8 mouse cellular contexts compared by ENCODE assay signal in the genomic region with DNA sequence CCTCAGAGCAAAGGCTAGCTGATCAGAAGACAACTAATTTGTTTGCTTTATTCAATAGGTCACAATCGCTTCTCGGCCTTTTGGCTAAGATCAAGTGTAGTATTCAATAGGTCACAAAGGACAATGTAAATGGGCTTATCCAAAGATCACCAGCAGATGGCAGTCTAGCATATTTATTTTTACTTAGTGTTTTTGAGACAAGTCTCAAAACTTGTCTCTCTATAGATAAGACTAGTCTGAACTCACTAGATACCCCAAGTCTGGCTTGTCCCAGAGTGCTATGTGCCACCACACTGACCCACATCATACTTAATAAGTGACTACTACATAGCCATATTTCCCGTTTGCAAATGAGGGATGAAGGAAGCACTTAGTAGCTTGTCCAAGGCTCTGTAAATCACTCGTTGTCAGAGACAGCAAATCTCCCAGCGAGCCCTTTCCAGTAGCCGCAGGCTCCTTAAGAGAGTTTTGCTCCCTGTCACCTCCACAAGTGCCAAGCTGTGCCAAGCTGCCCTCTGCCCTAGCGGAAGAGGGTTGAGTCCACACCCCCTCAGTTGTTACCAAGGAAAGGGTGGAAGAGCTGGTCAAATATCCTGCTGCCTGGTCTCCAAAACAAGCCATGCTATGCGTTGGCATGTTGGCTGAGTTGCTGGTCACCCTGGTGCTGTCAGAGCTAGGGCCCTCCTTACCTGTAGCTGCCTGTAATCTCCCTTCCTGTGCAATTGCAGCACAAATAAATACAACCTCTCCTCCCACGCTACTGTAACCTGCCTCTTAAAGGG. TPM values are rescaled to one million over a fixed set of nuclear protein-coding genes. Genes with fewer than 3 reads are reported as not detected.
DNase-seq lines count a peak whose midpoint lies in the region; ATAC-seq and TF ChIP-seq lines count a peak whose summit lies in the region.

No protein-coding gene starts in this region.

- no peaks in the 10 kb centered on the region; the same call in 1 of the 2 replicates for H3K79me2 ChIP-seq in MEL (ENCODE audit: control insufficient read depth, insufficient read depth, low read length, poor library complexity)
- no peaks in the 10 kb centered on the region for H3K79me2 ChIP-seq in myocyte (ENCODE audit: control insufficient read depth, insufficient read depth)

- H3K4me2 ChIP-seq in limb, embryonic 14.5 days (replicated peaks; ENCODE audit: low read depth, low read length, severe bottlenecking): no peak overlapping the region
- peak overlapping the region; percentile 83 for H3K4me2 ChIP-seq in myocyte (ENCODE audit: low read depth)

- no peak for ATAC-seq in limb, embryonic 14.5 days (ENCODE audit: low FRiP score, low read depth)

- no peaks in the 10 kb centered on the region for H3K9me3 ChIP-seq in MEL (replicated peaks; ENCODE audit: insufficient read depth, low read length)
- no peaks in the 10 kb centered on the region for H3K9me3 ChIP-seq in limb, embryonic 14.5 days (ENCODE audit: control insufficient read depth, low read length)

- DNase-seq in layer of hippocampus, adult 2 months (ENCODE audit: low spot score in 2 of 2): peak; percentile 16 to 52
- DNase-seq in layer of hippocampus, adult 8-10 months (ENCODE audit: low spot score in 2 of 2): no peak
- DNase-seq in MEL (ENCODE audit: low read depth, low spot score): peak; percentile 93
- peak; percentile 94 for DNase-seq in embryo, embryonic 10.5 days (ENCODE audit: low spot score)
- DNase-seq in heart, postnatal 4 days: peak; percentile 57
- DNase-seq in limb, embryonic 14.5 days (ENCODE audit: low spot score): peak; percentile 90
- DNase-seq in left cerebral cortex, adult 11 months (ENCODE audit: low spot score): no peak

- no peak overlapping the region for H3ac ChIP-seq in myocyte (ENCODE audit: control insufficient read depth, insufficient read length)

- no peak overlapping the region for H3K4me3 ChIP-seq in layer of hippocampus, adult 2 months
- H3K4me3 ChIP-seq in MEL (ENCODE audit: control insufficient read depth in 1 of 2, insufficient read depth in 1 of 2, low read depth in 2 of 2, low read length in 2 of 2): peak overlapping the region; percentile 77 to 86
- no peak overlapping the region for H3K4me3 ChIP-seq in limb, embryonic 14.5 days (replicated peaks; ENCODE audit: low read length)
- no peak overlapping the region for H3K4me3 ChIP-seq in myocyte

- peak overlapping the region; percentile 56; the same call in 1 of the 2 replicates for H3K27ac ChIP-seq in layer of hippocampus, adult 2 months
- peak overlapping the region; percentile 13 for H3K27ac ChIP-seq in MEL (ENCODE audit: control insufficient read depth, low read depth, low read length)
- H3K27ac ChIP-seq in limb, embryonic 14.5 days (replicated peaks; ENCODE audit: low read depth, low read length): no peak overlapping the region

- H3K27me3 ChIP-seq in MEL (ENCODE audit: control insufficient read depth in 1 of 2, insufficient read depth in 2 of 2, low read length in 2 of 2) (no peaks in the 10 kb centered on the region), myocyte (ENCODE audit: control insufficient read depth, insufficient read depth, insufficient read length) (no peaks in the 10 kb centered on the region)
- H3K27me3 ChIP-seq in limb, embryonic 14.5 days (ENCODE audit: control insufficient read depth, insufficient read depth, low read length): no peaks in the 10 kb centered on the region

- peaks cover 0 to 20% of the 10 kb centered on the region in 2 experiments; a peak in 2 of 4 replicates for H3K4me1 ChIP-seq in MEL (ENCODE audit: control insufficient read depth in 1 of 2, insufficient read depth in 2 of 2, low read length in 2 of 2)
- peaks cover 5% of the 10 kb centered on the region; the same call in 1 of the 2 replicates for H3K4me1 ChIP-seq in limb, embryonic 14.5 days (ENCODE audit: control insufficient read depth, insufficient read depth, low read length)

- peak; percentile 1 to 43; a peak in 1 of 4 replicates for TF ChIP-seq EP300 in MEL (IDR thresholded peaks at IDR 0.05; ENCODE audit: low read depth in 1 of 2, low read length in 2 of 2)

- peak; percentile 89 for TF ChIP-seq RAD21 in MEL (IDR thresholded peaks at IDR 0.05; ENCODE audit: low read depth, low read length)

- peak overlapping the region; percentile 65 for H3K9ac ChIP-seq in MEL (ENCODE audit: control insufficient read depth, low read depth, low read length, poor library complexity, severe bottlenecking)
- H3K9ac ChIP-seq in limb, embryonic 14.5 days (ENCODE audit: low read depth, low read length, severe bottlenecking): no peak overlapping the region

- TF ChIP-seq CTCF in layer of hippocampus, adult 2 months (conservative IDR thresholded peaks at IDR 0.05): peak; percentile 84
- TF ChIP-seq CTCF in MEL (IDR thresholded peaks at IDR 0.05 in 2 of 3, conservative IDR thresholded peaks at IDR 0.05 in 1 of 3; ENCODE audit: control insufficient read depth in 1 of 3, insufficient read depth in 1 of 3, low read depth in 2 of 3, low read length in 3 of 3, poor library complexity in 1 of 3, severe bottlenecking in 1 of 3): peak; percentile 36 to 91 (median 74); a peak in 5 of 6 replicates

- no peak for TF ChIP-seq POLR2A in MEL (IDR thresholded peaks at IDR 0.05; ENCODE audit: control insufficient read depth in 1 of 2, insufficient read depth in 1 of 2, low read depth in 1 of 2, low read length in 2 of 2, poor library complexity in 1 of 2)
- TF ChIP-seq POLR2A in limb, embryonic 14.5 days (IDR thresholded peaks at IDR 0.05; ENCODE audit: borderline replicate concordance, extremely low read depth, insufficient read depth, insufficient read length): no peak
- peak; percentile 12 for TF ChIP-seq POLR2A in myocyte (IDR thresholded peaks at IDR 0.05; ENCODE audit: insufficient read length, low read depth)

- WGBS in limb, embryonic 14.5 days: 37% methylated on average over 9 of the region's 9 CpGs

- H3K36me3 ChIP-seq in MEL (ENCODE audit: control insufficient read depth in 1 of 2, insufficient read depth in 2 of 2, low read length in 2 of 2) (peaks cover 2 to 4% of the 10 kb centered on the region in 2 experiments; a peak in 3 of 4 replicates), myocyte (ENCODE audit: control insufficient read depth, insufficient read depth) (peaks cover 10% of the 10 kb centered on the region)
- H3K36me3 ChIP-seq in limb, embryonic 14.5 days (ENCODE audit: control insufficient read depth, insufficient read depth, low read length): peaks cover 18% of the 10 kb centered on the region

TF ChIP-seq in myocyte, 11 proteins besides CTCF, POLR2A, EP300 and RAD21 (continues in another document):
- no peak for TF ChIP-seq E2F4 (IDR thresholded peaks at IDR 0.05; ENCODE audit: insufficient read depth)

RNA-seq across cellular contexts. Expression of gene Arhgef2, which starts 13.6 kb away (rescaled TPM):
- total RNA-seq in layer of hippocampus, adult 2 months (2021): 100 to 1,000 TPM; 268 to 283 TPM
- total RNA-seq in layer of hippocampus, adult 8-10 months (2022): 100 to 1,000 TPM; 210 to 272 (median 257) TPM
- 113 and 131 TPM in 2 replicates for total RNA-seq in MEL (2012; rRNA removed)
- polyA plus RNA-seq in MEL (2012; ENCODE audit: insufficient read depth in 1 of 2, insufficient read length in 2 of 2, low read depth in 1 of 2, low replicate concordance in 2 of 2, missing spikeins in 1 of 2) (100 to 1,000 TPM in 1 of 2 experiments, not detected in 1; 183 TPM), myocyte (2012; fragmentation: generic; extraction: Trizol) (361 TPM)
- total RNA-seq in heart, postnatal 4 days (2021): 100 to 1,000 TPM; 104 to 109 TPM
- polyA plus RNA-seq in limb, embryonic 14.5 days (2012; rRNA removed): 81.9 and 105 TPM in 2 replicates
- 84.7 and 94.8 TPM in 2 replicates for polyA plus RNA-seq in limb, embryonic 14.5 days (2014; fragmentation: Nextera tagmentation; extraction: Ambion mirVana)

RNA-seq across cellular contexts. Expression of gene Ssr2, which starts 16.5 kb away (rescaled TPM):
- 10 to 100 TPM; 86.8 to 91.6 TPM for total RNA-seq in layer of hippocampus, adult 2 months (2021)
- 10 to 100 TPM; 86.4 to 96.0 (median 90.1) TPM for total RNA-seq in layer of hippocampus, adult 8-10 months (2022)
- total RNA-seq in MEL (2012; rRNA removed): 500 and 594 TPM in 2 replicates
- 100 to 1,000 TPM; 176 to 706 TPM for polyA plus RNA-seq in MEL (2012; ENCODE audit: insufficient read depth in 1 of 2, insufficient read length in 2 of 2, low read depth in 1 of 2, low replicate concordance in 2 of 2, missing spikeins in 1 of 2)
- 100 to 1,000 TPM; 145 to 152 TPM for total RNA-seq in heart, postnatal 4 days (2021)
- 422 and 466 TPM in 2 replicates for polyA plus RNA-seq in limb, embryonic 14.5 days (2012; rRNA removed)
- polyA plus RNA-seq in limb, embryonic 14.5 days (2014; fragmentation: Nextera tagmentation; extraction: Ambion mirVana): 307 and 325 TPM in 2 replicates
- polyA plus RNA-seq in myocyte (2012; fragmentation: generic; extraction: Trizol): 294 TPM

RNA-seq across cellular contexts. Expression of gene Ubqln4, which starts 38.6 kb away (rescaled TPM):
- 100 to 1,000 TPM; 110 to 116 TPM for total RNA-seq in layer of hippocampus, adult 2 months (2021)
- total RNA-seq in layer of hippocampus, adult 8-10 months (2022): 100 to 1,000 TPM in 2 of 4 experiments, 10 to 100 TPM in 2; 96.1 to 118 (median 107) TPM
- 73.0 and 83.0 TPM in 2 replicates for total RNA-seq in MEL (2012; rRNA removed)
- 100 to 1,000 TPM in 1 of 2 experiments, 10 to 100 TPM in 1; 43.6 to 171 TPM for polyA plus RNA-seq in MEL (2012; ENCODE audit: insufficient read depth in 1 of 2, insufficient read length in 2 of 2, low read depth in 1 of 2, low replicate concordance in 2 of 2, missing spikeins in 1 of 2)
- 10 to 100 TPM; 55.3 to 60.1 TPM for total RNA-seq in heart, postnatal 4 days (2021)
- 90.4 and 112 TPM in 2 replicates for polyA plus RNA-seq in limb, embryonic 14.5 days (2012; rRNA removed)
- 52.5 and 57.8 TPM in 2 replicates for polyA plus RNA-seq in limb, embryonic 14.5 days (2014; fragmentation: Nextera tagmentation; extraction: Ambion mirVana)
- 44.9 TPM for polyA plus RNA-seq in myocyte (2012; fragmentation: generic; extraction: Trizol)

RNA-seq across cellular contexts. Expression of gene Lamtor2, which starts 39.3 kb away (rescaled TPM):
- 100 to 1,000 TPM in 1 of 2 experiments, 10 to 100 TPM in 1; 96.0 to 106 TPM for total RNA-seq in layer of hippocampus, adult 2 months (2021)
- total RNA-seq in layer of hippocampus, adult 8-10 months (2022): 100 to 1,000 TPM in 3 of 4 experiments, 10 to 100 TPM in 1; 89.2 to 111 (median 106) TPM
- 125 and 127 TPM in 2 replicates for total RNA-seq in MEL (2012; rRNA removed)
- polyA plus RNA-seq in MEL (2012; ENCODE audit: insufficient read depth in 1 of 2, insufficient read length in 2 of 2, low read depth in 1 of 2, low replicate concordance in 2 of 2, missing spikeins in 1 of 2) (100 to 1,000 TPM in 1 of 2 experiments, not detected in 1; 188 TPM), myocyte (2012; fragmentation: generic; extraction: Trizol) (165 TPM)
- total RNA-seq in heart, postnatal 4 days (2021): 10 to 100 TPM; 81.9 to 89.1 TPM
- polyA plus RNA-seq in limb, embryonic 14.5 days (2012; rRNA removed): 92.5 and 117 TPM in 2 replicates
- polyA plus RNA-seq in limb, embryonic 14.5 days (2014; fragmentation: Nextera tagmentation; extraction: Ambion mirVana): 100 and 103 TPM in 2 replicates

RNA-seq across cellular contexts. Expression of gene Rab25, which starts 44.0 kb away (rescaled TPM):
- total RNA-seq in layer of hippocampus, adult 2 months (2021): not detected
- 1 to 10 TPM in 1 of 4 experiments, not detected in 3; 1.5 TPM for total RNA-seq in layer of hippocampus, adult 8-10 months (2022)
- total RNA-seq in MEL (2012; rRNA removed): 0.75 and 0.96 TPM in 2 replicates
- 1 to 10 TPM in 1 of 2 experiments, not detected in 1; 1.9 TPM for polyA plus RNA-seq in MEL (2012; ENCODE audit: insufficient read depth in 1 of 2, insufficient read length in 2 of 2, low read depth in 1 of 2, low replicate concordance in 2 of 2, missing spikeins in 1 of 2)
- not detected for total RNA-seq in heart, postnatal 4 days (2021)
- 27.0 and 35.0 TPM in 2 replicates for polyA plus RNA-seq in limb, embryonic 14.5 days (2012; rRNA removed)
- polyA plus RNA-seq in limb, embryonic 14.5 days (2014; fragmentation: Nextera tagmentation; extraction: Ambion mirVana): 52.7 and 70.4 TPM in 2 replicates
- 0.13 TPM for polyA plus RNA-seq in myocyte (2012; fragmentation: generic; extraction: Trizol)

Comparison
In these comparisons a context has a peak if more than half of its experiments do, and no peak if none do; other contexts are left out.
1. DNase-seq: peak in layer of hippocampus, adult 2 months (2 of 2), MEL (single experiment), embryo, embryonic 10.5 days (single experiment), heart, postnatal 4 days (single experiment) and limb, embryonic 14.5 days (single experiment); none in layer of hippocampus, adult 8-10 months (0 of 2) and left cerebral cortex, adult 11 months (single experiment).
2. H3K4me3 ChIP-seq: peak in MEL (2 of 2); none in layer of hippocampus, adult 2 months (single experiment), limb, embryonic 14.5 days (single experiment) and myocyte (single experiment).